Mouse (Mus musculus) adipocyte (in vitro differentiated cells): ENCODE measurements around the gene Gm45837.

Experiments
- DNase-seq: peaks from one replicate; pipeline ENCODE4 v3.0.0-alpha.2; 2016; ENCODE audit warnings: low spot score

Gm45837 gene

DNA sequence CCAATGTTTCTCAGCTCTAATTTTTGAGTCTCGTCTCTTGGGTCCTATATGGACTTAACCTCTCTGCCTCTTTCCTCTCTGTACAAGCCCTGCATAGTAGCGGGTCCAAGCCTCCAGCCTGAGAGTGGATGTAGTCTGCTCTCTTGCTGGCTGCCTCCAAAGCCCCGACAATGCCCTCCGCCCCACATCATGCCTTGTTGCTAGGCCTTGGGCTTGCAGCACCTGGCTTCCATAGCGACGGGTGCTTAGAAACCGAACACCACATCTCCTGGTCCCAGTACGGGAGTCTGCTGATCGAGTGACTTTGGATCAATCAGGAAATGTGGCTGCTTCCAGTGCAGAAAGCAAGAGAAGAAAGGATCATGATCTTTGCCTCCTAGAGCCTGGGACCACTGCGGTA lies 32.4 kb downstream of the Gm45837 start:
- DNase-seq, result no peak

- DNase-seq, result no peak
Observed at GRCm38 (mm10) chr7:101444211-101444610, 33.5 kb downstream of the Gm45837 start.

DNA sequence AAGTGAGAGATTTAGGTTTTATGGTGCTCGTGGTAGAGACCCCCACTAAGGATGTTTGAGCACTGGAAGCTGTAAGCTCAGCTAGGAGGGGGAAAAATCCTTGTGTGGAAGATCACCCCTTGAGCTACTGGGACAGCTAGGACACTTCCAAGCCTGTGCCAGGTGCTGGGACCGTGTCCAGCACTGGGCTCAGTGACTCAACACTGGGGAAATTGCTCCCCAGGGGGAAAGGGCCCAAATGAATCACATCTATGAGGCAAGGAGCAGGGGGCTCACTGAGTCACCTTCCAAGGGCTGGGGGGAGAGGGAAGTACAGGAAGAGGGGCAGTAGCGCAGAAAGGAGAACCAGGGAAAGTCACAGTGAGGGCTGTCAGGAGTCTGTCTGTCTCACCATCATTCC lies 39.2 kb downstream of the Gm45837 start:
- peak; percentile 79 for DNase-seq

DNA sequence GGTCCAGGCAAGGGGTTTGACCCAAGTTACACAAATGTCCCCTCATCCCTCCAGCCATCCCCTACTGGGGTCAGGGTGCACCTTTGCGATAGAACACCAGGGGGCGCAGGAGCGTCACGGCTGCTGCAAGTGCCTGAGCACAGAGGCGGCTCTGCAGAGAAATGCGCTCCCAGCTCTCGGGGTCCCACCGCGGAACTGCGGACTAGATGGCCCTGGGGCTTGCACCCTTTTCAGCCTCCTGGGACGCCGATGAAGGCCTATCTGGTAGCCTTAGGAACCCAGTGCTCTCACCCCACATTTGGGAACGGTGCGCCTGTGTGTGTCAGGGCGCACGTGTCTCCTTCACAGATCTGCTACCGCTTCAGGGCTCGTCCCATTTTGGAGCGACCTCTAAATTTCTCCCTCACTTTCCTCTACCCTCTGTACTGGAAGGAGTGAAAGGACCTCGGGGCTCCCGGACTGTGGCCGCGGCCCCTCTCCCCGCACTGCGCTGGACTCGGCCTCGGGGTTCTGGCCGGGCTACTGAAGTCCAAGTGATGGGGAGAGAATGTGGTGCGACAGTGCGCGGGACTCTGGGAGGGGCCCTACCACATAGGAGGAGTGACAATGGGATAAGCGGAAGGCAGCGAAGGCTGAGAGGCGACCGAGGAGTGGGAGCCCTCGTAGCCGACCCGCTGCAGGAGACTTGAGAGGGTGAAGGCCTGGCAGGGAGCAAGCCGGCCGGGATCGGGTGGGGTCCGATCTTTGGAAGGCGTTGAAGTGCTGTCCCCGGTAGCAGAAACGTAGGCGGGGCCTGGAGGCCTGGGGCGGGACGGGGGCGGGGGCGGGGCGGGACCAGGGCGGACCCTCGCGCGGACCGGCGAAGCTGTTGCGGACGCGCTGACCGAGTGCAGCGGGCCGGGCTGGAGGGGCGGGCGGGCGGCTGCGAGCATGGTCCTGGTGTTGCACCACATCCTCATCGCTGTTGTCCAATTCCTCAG lies 40.0 kb downstream of the Gm45837 start:
- DNase-seq, result peak; percentile 73

- no peak for DNase-seq
Observed at GRCm38 (mm10) chr7:101452669-101453068, 42.0 kb downstream of the Gm45837 start.

- DNase-seq, result no peak
Observed at GRCm38 (mm10) chr7:101453296-101453695, 42.6 kb downstream of the Gm45837 start.

DNA sequence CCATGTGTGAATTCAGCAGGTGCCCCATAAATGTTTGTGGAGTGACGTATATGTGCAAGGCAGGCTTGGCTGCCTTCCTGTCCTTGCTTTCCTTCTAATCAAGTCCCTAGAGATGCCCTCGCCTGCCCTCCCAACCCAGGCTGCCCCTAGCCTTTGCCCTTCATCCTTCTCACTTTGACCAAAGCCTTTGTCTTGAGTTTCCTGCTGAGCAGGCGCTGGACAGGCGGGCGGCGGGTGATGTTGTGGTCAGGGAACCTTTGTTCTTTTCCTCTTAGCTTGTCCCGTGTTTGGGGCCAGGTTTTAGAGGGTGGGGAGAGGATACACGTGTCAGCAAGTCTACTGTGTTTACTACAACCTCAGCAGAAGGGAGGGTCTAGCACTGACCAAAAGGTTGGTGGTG lies 43.0 kb downstream of the Gm45837 start:
- no peak for DNase-seq

GRCm38 (mm10) chr7:101454479-101454878 lies 43.8 kb downstream of the Gm45837 start:
- no peak for DNase-seq

GRCm38 (mm10) chr7:101455141-101455540 lies 44.5 kb downstream of the Gm45837 start:
- no peak for DNase-seq

DNA sequence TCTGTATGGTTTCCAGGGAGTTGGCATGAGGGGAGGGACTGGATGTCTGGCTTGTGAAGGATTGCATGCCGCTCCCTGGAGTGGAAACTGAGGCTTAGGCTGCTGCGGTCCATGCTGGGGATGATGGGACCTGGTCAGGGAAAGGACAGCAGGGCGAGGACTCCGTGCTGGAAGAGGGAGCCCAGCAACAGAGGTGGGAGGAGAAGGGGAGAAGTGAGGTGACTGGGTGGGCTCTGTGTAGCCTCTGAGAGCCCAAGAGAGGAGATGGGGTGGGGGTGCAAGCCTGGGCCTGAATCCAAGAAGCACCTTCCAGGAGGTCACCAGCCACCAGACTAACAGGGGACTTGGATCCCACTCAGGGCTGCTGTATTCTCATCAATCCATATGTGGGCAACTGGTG lies 45.6 kb downstream of the Gm45837 start:
- no peak for DNase-seq

GRCm38 (mm10) chr7:101456789-101457188 lies 46.1 kb downstream of the Gm45837 start:
- DNase-seq, result no peak

GRCm38 (mm10) chr7:101457283-101457682 lies 46.6 kb downstream of the Gm45837 start:
- no peak for DNase-seq

- no peak for DNase-seq
Observed at GRCm38 (mm10) chr7:101457801-101458200, 47.1 kb downstream of the Gm45837 start.

GRCm38 (mm10) chr7:101458278-101458781 lies 47.6 kb downstream of the Gm45837 start:
- no peak for DNase-seq

GRCm38 (mm10) chr7:101459305-101459813 lies 48.7 kb downstream of the Gm45837 start:
- no peak for DNase-seq

- DNase-seq, result no peak
Observed at GRCm38 (mm10) chr7:101459923-101460607, 49.4 kb downstream of the Gm45837 start.

DNA sequence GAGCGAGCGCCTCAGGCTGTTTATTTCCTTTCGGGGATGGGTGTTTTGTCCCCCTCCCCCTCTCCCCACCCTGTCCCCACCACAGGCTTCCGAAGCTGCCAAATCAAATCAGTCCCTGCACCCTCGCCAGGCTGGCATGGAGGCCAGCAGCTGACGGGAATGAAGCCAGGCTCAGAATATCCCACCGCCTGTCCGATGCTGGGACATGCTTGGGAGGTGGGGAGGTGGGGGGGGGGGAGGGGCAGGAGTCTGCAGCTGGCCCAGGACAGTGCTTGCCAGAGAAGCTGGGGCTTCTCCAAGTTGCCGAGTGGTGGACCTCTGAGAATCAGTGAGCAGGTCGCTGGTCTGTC lies 49.9 kb downstream of the Gm45837 start:
- DNase-seq, result no peak

- no peak for DNase-seq
Observed at GRCm38 (mm10) chr7:101461571-101461970, 50.9 kb downstream of the Gm45837 start.

DNA sequence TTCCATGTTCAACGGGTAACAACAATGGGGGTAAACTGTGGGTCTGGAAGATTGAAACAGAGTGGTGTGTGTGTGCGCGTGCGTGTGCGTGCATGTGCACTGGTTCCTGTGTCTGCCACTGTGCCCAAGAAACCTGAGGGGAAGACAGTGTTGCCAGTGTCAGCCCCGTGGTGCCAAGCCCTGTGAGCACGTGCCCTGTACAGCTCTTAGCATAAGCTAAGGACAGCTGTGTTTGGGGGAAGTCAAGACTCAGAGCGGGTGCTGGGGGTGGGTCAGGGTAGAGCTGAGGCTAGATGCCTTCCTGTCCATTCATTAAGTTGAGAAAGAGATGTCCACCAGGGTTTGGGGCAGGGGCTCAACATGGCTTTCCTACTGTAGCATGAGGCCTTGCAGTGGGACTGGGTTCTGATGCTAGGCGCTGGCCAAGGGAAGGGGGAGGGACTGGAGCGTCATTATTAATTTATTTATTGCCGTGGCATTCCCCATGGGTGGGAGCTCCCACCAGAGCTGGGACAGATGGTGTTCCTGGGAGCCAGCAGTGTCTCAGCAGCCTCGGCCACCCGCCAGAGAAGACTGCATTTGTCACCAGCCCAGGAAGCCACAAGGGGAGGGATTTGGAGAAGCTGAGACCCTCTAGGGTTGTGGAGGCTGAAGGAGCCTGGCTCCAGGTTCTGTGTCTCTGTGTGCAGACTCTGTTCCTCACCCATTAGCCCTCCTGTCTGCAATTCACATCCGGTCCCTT lies 51.8 kb downstream of the Gm45837 start:
- no peak for DNase-seq

DNA sequence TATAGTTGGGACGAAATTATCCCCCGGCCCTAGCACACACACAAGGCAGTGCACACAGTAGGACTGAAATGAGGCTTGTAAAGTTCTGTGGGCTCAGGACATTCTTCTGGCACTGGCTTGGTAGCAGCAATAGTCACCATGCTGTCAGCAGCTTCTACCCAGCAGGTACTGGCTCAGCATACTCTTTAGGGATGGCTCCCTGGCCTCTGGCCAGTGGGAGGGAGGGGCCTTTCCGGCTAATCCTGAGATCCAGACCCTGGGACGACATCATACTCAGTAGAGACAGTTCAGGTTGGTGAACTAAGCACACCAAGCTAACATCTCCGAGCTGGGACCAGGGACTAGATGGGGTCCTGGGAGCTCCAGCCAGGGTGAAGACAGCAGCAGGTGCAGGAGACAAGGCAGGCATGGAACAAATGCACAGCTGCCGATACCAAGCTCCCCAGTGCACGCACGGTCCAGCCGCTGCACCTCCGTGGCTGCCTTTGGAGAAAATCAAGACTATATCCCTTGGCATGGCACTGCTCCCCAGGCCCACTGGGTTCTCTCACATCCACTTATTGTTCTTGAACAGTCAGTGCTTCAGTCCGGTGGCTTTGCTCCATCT lies 53.1 kb downstream of the Gm45837 start:
- no peak for DNase-seq

DNA sequence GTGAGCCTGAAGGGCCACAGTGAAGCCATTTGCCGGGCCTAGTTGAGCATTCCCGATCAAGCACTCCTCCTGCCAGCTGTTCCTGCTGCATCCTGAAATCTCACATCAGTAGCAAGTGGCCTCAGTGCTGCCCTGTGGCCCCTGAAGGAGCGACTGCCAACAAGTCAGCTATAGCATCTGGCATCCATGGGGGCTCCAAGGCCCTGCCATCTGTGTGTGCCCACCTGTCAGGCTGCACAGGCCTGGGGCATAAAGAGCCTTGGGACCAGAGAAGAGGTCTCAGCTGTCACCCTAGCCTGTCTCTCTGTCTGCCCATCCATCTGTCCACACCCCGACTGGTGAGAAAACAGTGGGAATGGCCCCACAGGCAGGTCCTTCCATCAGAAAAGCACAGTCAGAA lies 54.2 kb downstream of the Gm45837 start:
- DNase-seq, result no peak

DNA sequence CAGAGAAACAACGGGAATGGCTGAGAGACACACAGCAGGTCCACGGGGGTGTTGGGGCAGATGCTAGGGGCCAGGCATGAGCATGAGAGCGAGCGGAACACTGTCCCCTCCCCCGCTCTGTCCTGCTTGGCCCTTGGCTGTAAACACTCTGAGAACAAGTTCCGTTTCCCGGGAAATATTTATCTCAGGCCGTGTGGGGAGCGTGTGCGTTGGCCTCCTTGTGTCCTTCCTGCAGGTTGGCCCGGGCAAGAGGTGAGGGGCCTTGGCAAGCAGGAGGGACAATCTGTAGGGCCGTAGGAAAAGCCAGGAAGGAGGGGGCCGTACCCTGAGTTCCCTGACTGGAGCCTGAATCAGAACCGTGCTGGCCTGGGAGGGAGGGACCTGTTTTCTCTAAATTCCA lies 54.7 kb downstream of the Gm45837 start:
- no peak for DNase-seq
